Mouse (Mus musculus) bone marrow, adult 2 months (tissue): ENCODE measurements around the gene Tmem80.

Experiments
- CTCF ChIP-seq: fragments of 200-500 bp; IDR thresholded peaks from 2 replicates; pipeline ENCODE4 v1.5.1; 2011; ENCODE audit warnings: low read length, control low read depth; ENCODE audit not compliant: control insufficient read depth, insufficient read depth
- POLR2A ChIP-seq: fragments of 200-500 bp; IDR thresholded peaks from 2 replicates; pipeline ENCODE4 v1.6.1; 2011; ENCODE audit warnings: low read depth, mild to moderate bottlenecking, control low read depth, low read length, borderline replicate concordance; ENCODE audit not compliant: control insufficient read depth

DNA sequence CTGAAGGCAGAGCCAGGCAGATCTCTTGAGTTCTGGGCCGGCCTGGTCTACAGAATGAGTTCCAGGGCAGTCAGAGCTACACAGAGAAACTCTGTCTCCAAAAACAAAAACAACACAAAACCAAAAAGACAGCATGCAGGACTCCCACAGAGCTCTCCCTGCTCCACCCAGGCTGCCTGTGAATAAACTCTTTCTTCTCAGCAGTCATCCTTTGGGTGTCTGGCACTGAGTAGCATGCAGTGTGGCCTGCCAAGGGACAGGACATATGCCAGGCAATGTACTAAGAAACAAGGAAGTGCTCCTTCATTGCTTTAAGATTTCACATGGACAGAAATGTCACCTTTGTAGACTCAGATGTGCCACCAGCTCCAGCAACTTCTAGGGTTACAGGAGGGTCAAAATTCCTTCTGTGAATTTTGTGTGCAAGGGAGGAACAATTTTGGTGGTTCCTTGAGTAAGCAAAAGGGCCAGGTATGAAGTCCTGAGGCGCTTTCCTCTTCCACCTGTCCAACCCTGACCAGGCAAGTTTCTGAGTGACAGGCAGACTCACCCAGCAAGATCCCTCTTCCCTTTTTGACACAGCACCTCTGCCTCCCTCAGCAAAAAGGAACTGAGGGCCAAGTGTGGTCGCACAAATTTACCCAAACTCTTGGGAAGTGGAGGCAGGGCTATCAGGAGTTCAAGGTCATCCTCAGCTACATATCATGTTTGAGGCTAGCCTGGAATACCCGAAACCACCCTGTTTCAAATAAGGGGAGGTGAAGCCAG lies 53.7 kb downstream of the Tmem80 start:
- TF ChIP-seq POLR2A, result no peak
- no peak for TF ChIP-seq CTCF
